Mouse (Mus musculus): Measurements from ENCODE around the gene Ebf4. TPM values are rescaled to one million over a fixed set of nuclear protein-coding genes. Genes with fewer than 3 reads are reported as not detected.

The Ebf4 gene
- total RNA-seq, 2 experiments from 2014 or later, result 9.1 to 10.0 TPM

Other genes with a start within 250 kb of the Ebf4 start
- gene Tgm6, start 182.8 kb upstream of the Ebf4 start, total RNA-seq (2021), result under 1 TPM in 1 of 2 experiments, not detected in 1; 0.17 TPM
- gene Snrpb, start 115.8 kb upstream of the Ebf4 start, total RNA-seq (2021), result 100 to 1,000 TPM; 113 to 115 TPM
- gene Tmc2, start 100.0 kb upstream of the Ebf4 start, total RNA-seq (2021), result under 1 TPM in 1 of 2 experiments, not detected in 1; 0.12 TPM
- gene Nop56, start 20.7 kb upstream of the Ebf4 start, total RNA-seq (2021), result 100 to 1,000 TPM; 122 to 153 TPM
- 100 to 1,000 TPM; 316 to 319 TPM for gene Idh3b, start 10.6 kb upstream of the Ebf4 start, total RNA-seq (2021)
- 1 to 10 TPM; 5.8 to 7.3 TPM for gene Cpxm1, start 102.4 kb downstream of the Ebf4 start, total RNA-seq (2021)
- not detected for gene Gm28372, start 110.1 kb downstream of the Ebf4 start, total RNA-seq (2021)
- not detected for gene 1700020A23Rik, start 110.1 kb downstream of the Ebf4 start, total RNA-seq (2021)
- gene Tmem239, start 111.3 kb downstream of the Ebf4 start, total RNA-seq (2021), result not detected
- gene Vps16, start 129.2 kb downstream of the Ebf4 start, total RNA-seq (2021), result 10 to 100 TPM; 85.2 to 87.8 TPM
- 10 to 100 TPM; 23.1 to 23.4 TPM for gene Pced1a, start 129.5 kb downstream of the Ebf4 start, total RNA-seq (2021)
- gene Ptpra, start 155.1 kb downstream of the Ebf4 start, total RNA-seq (2021), result 100 to 1,000 TPM; 327 to 330 TPM

Data from layer of hippocampus, adult 18-20 months (tissue).